Mouse (Mus musculus): ENCODE measurements at regions not wholly inside any gene's neighbourhood (a gene's known extent, or its start where the extent isn't known, plus 50 kb on each side); places are given as distances from the start of the nearest gene placed in this dataset.

GRCm38 (mm10) chr10:118000591-118000990 is 141.0 kb upstream of the Mdm1 start:
- ATAC-seq, result no peak

GRCm38 (mm10) chr10:118001501-118001900 is 140.1 kb upstream of the Mdm1 start:
- ATAC-seq, result peak; percentile 2

GRCm38 (mm10) chr10:118001971-118002370 is 139.6 kb upstream of the Mdm1 start:
- peak; percentile 97 for ATAC-seq

GRCm38 (mm10) chr10:118002559-118002958 is 139.1 kb upstream of the Mdm1 start:
- no peak for ATAC-seq

- no peak for ATAC-seq
Observed at GRCm38 (mm10) chr10:118003179-118003578, 138.4 kb upstream of the Mdm1 start.

GRCm38 (mm10) chr10:118003739-118004361 is 137.8 kb upstream of the Mdm1 start:
- ATAC-seq, result no peak

GRCm38 (mm10) chr10:118004362-118004958 is 137.2 kb upstream of the Mdm1 start:
- ATAC-seq, result no peak

- peak; percentile 93 for ATAC-seq
Observed at GRCm38 (mm10) chr10:118006827-118007550, 134.6 kb upstream of the Mdm1 start.

- no peak for ATAC-seq
Observed at GRCm38 (mm10) chr10:118007846-118008245, 133.8 kb upstream of the Mdm1 start.

GRCm38 (mm10) chr10:118011687-118012567 is 129.7 kb upstream of the Mdm1 start:
- no peak for ATAC-seq

GRCm38 (mm10) chr10:118028831-118029230 is 112.8 kb upstream of the Mdm1 start:
- no peak for ATAC-seq

- no peak for ATAC-seq
Observed at GRCm38 (mm10) chr10:118034401-118034800, 107.2 kb upstream of the Mdm1 start.

GRCm38 (mm10) chr10:118035035-118035434 is 106.6 kb upstream of the Mdm1 start:
- no peak for ATAC-seq

GRCm38 (mm10) chr10:118038465-118038864 is 103.1 kb upstream of the Mdm1 start:
- ATAC-seq, result no peak

GRCm38 (mm10) chr10:118039056-118039455 is 102.6 kb upstream of the Mdm1 start:
- no peak for ATAC-seq

- peak; percentile 68 for ATAC-seq
Observed at GRCm38 (mm10) chr10:118041068-118041467, 100.5 kb upstream of the Mdm1 start.

GRCm38 (mm10) chr10:118043761-118044160 is 97.8 kb upstream of the Mdm1 start:
- ATAC-seq, result no peak

GRCm38 (mm10) chr10:118044840-118045239 is 96.8 kb upstream of the Mdm1 start:
- no peak for ATAC-seq

- no peak for ATAC-seq
Observed at GRCm38 (mm10) chr10:118045427-118045826, 96.2 kb upstream of the Mdm1 start.

GRCm38 (mm10) chr10:118046328-118046727 is 95.3 kb upstream of the Mdm1 start:
- no peak for ATAC-seq

GRCm38 (mm10) chr10:118046831-118047230 is 94.8 kb upstream of the Mdm1 start:
- no peak for ATAC-seq

- ATAC-seq, result no peak
Observed at GRCm38 (mm10) chr10:118049330-118049729, 92.3 kb upstream of the Mdm1 start.

GRCm38 (mm10) chr10:118050152-118050641 is 91.4 kb upstream of the Mdm1 start:
- peak; percentile 84 for ATAC-seq

Measured in inflammation-experienced regulatory T-cells, adult 6 months (primary cell).